In genomic region chr1:160799972-160800371, GRCm38 (mm10) we compare ENCODE assay signal across 12 mouse cellular contexts. TPM values are rescaled to one million over a fixed set of nuclear protein-coding genes. Genes with fewer than 3 reads are reported as not detected.
DNase-seq lines count a peak whose midpoint lies in the region.
"Had no signal": no experiment of that assay in that cellular context is flagged by ENCODE, and none has a peak within 500 bp of the region (broad histone marks: within the 10 kb centered on the region; RNA-seq: fewer than 3 reads in every experiment).

No protein-coding gene starts in this region.

- peak; percentile 68 for DNase-seq in heart, adult 11 months
- no peak for DNase-seq in heart, adult 8-10 months (ENCODE audit: low spot score)
- peak; percentile 44 for DNase-seq in right cerebral cortex, adult 18-20 months
- no peak for DNase-seq in right cerebral cortex, postnatal 4 days
- peak; percentile 24 to 62 for DNase-seq in frontal cortex, postnatal 36 days (ENCODE audit: low spot score in 2 of 2)
- no peak for DNase-seq in spleen, postnatal 10 days (ENCODE audit: low spot score in 2 of 2)
- no peak for DNase-seq in testis, postnatal 10 days (ENCODE audit: low spot score)
- DNase-seq: adrenal gland, postnatal 10 days; layer of hippocampus, adult 9-11 months; lung, postnatal 36 days; spleen, adult 18-20 months; thymus, postnatal 25 days had no signal

RNA-seq across cellular contexts. Expression of gene Rabgap1l, which starts 7.0 kb away (rescaled TPM):
- total RNA-seq in heart, adult 8-10 months (2022), result 10 to 100 TPM; 61.7 to 86.7 (median 68.5) TPM

Comparison
In these comparisons a context has a peak if more than half of its experiments do, and no peak if none do; other contexts are left out.
1. DNase-seq: peak in heart, adult 11 months (single experiment), right cerebral cortex, adult 18-20 months (single experiment) and frontal cortex, postnatal 36 days (2 of 2); none in heart, adult 8-10 months (single experiment), right cerebral cortex, postnatal 4 days (single experiment), spleen, postnatal 10 days (0 of 2) and testis, postnatal 10 days (single experiment).